Mouse (Mus musculus): ENCODE measurements around the gene Dctd. TPM values are rescaled to one million over a fixed set of nuclear protein-coding genes. Genes with fewer than 3 reads are reported as not detected.

The Dctd gene
- polyA plus RNA-seq (2012; rRNA removed) = 2.0 and 2.7 TPM in 2 replicates

- Histone ChIP-seq H3K36me3 (ENCODE audit: control insufficient read depth, insufficient read depth, low read length) (no peaks in the 10 kb centered on the region), H3K27me3 (ENCODE audit: control insufficient read depth, insufficient read depth, low read length) (no peaks in the 10 kb centered on the region), H3K4me1 (ENCODE audit: control insufficient read depth, insufficient read depth, low read length) (peaks cover 12% of the 10 kb centered on the region), H3K27ac (ENCODE audit: control insufficient read depth, insufficient read depth, low read depth, low read length) (no peak within 1 kb of the TSS), H3K4me3 (ENCODE audit: control insufficient read depth, low read depth, low read length) (no peak within 1 kb of the TSS)
- TF ChIP-seq CTCF (IDR thresholded peaks at IDR 0.05; ENCODE audit: control insufficient read depth, insufficient read depth, insufficient replicate concordance, low read depth, low read length) = no peak
Measured at GRCm38 (mm10) chr8:48098792-48099191, at the start of gene Dctd. TSS of gene Dctd (plus strand) at chr8:48099092.

- H3K36me3 ChIP-seq (ENCODE audit: control insufficient read depth, insufficient read depth, low read length) = no peaks in the 10 kb centered on the region
- no peak overlapping the region for H3K27ac ChIP-seq (ENCODE audit: control insufficient read depth, insufficient read depth, low read depth, low read length)
- H3K4me1 ChIP-seq (ENCODE audit: control insufficient read depth, insufficient read depth, low read length) = no peaks in the 10 kb centered on the region
- TF ChIP-seq CTCF (IDR thresholded peaks at IDR 0.05; ENCODE audit: control insufficient read depth, insufficient read depth, insufficient replicate concordance, low read depth, low read length) (no peak), POLR2A (IDR thresholded peaks at IDR 0.05; ENCODE audit: control insufficient read depth, low read depth, low read length) (no peak)
- no peak overlapping the region for H3K4me3 ChIP-seq (ENCODE audit: control insufficient read depth, low read depth, low read length)
- no peaks in the 10 kb centered on the region for H3K27me3 ChIP-seq (ENCODE audit: control insufficient read depth, insufficient read depth, low read length)
Measured at GRCm38 (mm10) chr8:48053611-48054010, 45.3 kb upstream of the Dctd start.

GRCm38 (mm10) chr8:48063526-48064072, 35.3 kb upstream of the Dctd start:
- Histone ChIP-seq H3K4me3 (ENCODE audit: control insufficient read depth, low read depth, low read length) (no peak overlapping the region), H3K4me1 (ENCODE audit: control insufficient read depth, insufficient read depth, low read length) (no peaks in the 10 kb centered on the region), H3K36me3 (ENCODE audit: control insufficient read depth, insufficient read depth, low read length) (no peaks in the 10 kb centered on the region), H3K27ac (ENCODE audit: control insufficient read depth, insufficient read depth, low read depth, low read length) (no peak overlapping the region), H3K27me3 (ENCODE audit: control insufficient read depth, insufficient read depth, low read length) (no peaks in the 10 kb centered on the region)
- TF ChIP-seq POLR2A (IDR thresholded peaks at IDR 0.05; ENCODE audit: control insufficient read depth, low read depth, low read length) (no peak), CTCF (IDR thresholded peaks at IDR 0.05; ENCODE audit: control insufficient read depth, insufficient read depth, insufficient replicate concordance, low read depth, low read length) (no peak)

- H3K27ac ChIP-seq (ENCODE audit: control insufficient read depth, insufficient read depth, low read depth, low read length) = no peak overlapping the region
- no peaks in the 10 kb centered on the region for H3K4me1 ChIP-seq (ENCODE audit: control insufficient read depth, insufficient read depth, low read length)
- H3K4me3 ChIP-seq (ENCODE audit: control insufficient read depth, low read depth, low read length) = no peak overlapping the region
- no peaks in the 10 kb centered on the region for H3K36me3 ChIP-seq (ENCODE audit: control insufficient read depth, insufficient read depth, low read length)
- TF ChIP-seq POLR2A (IDR thresholded peaks at IDR 0.05; ENCODE audit: control insufficient read depth, low read depth, low read length) (no peak), CTCF (IDR thresholded peaks at IDR 0.05; ENCODE audit: control insufficient read depth, insufficient read depth, insufficient replicate concordance, low read depth, low read length) (no peak)
- H3K27me3 ChIP-seq (ENCODE audit: control insufficient read depth, insufficient read depth, low read length) = no peaks in the 10 kb centered on the region
Measured at GRCm38 (mm10) chr8:48074149-48074548, 24.7 kb upstream of the Dctd start.

- peaks cover 2% of the 10 kb centered on the region; the same call in 1 of the 2 replicates for H3K4me1 ChIP-seq (ENCODE audit: control insufficient read depth, insufficient read depth, low read length)
- H3K36me3 ChIP-seq (ENCODE audit: control insufficient read depth, insufficient read depth, low read length) = no peaks in the 10 kb centered on the region
- no peak overlapping the region for H3K27ac ChIP-seq (ENCODE audit: control insufficient read depth, insufficient read depth, low read depth, low read length)
- TF ChIP-seq POLR2A (IDR thresholded peaks at IDR 0.05; ENCODE audit: control insufficient read depth, low read depth, low read length) (no peak), CTCF (IDR thresholded peaks at IDR 0.05; ENCODE audit: control insufficient read depth, insufficient read depth, insufficient replicate concordance, low read depth, low read length) (no peak)
- H3K4me3 ChIP-seq (ENCODE audit: control insufficient read depth, low read depth, low read length) = no peak overlapping the region
- H3K27me3 ChIP-seq (ENCODE audit: control insufficient read depth, insufficient read depth, low read length) = no peaks in the 10 kb centered on the region
Measured at GRCm38 (mm10) chr8:48082343-48082742, 16.5 kb upstream of the Dctd start.

GRCm38 (mm10) chr8:48090661-48091060, 8.2 kb upstream of the Dctd start:
- TF ChIP-seq CTCF (IDR thresholded peaks at IDR 0.05; ENCODE audit: control insufficient read depth, insufficient read depth, insufficient replicate concordance, low read depth, low read length) = no peak
- no peaks in the 10 kb centered on the region for H3K4me1 ChIP-seq (ENCODE audit: control insufficient read depth, insufficient read depth, low read length)
- no peak overlapping the region for H3K4me3 ChIP-seq (ENCODE audit: control insufficient read depth, low read depth, low read length)
- H3K27ac ChIP-seq (ENCODE audit: control insufficient read depth, insufficient read depth, low read depth, low read length) = no peak overlapping the region
- no peaks in the 10 kb centered on the region for H3K27me3 ChIP-seq (ENCODE audit: control insufficient read depth, insufficient read depth, low read length)
- H3K36me3 ChIP-seq (ENCODE audit: control insufficient read depth, insufficient read depth, low read length) = no peaks in the 10 kb centered on the region

- Histone ChIP-seq H3K27me3 (ENCODE audit: control insufficient read depth, insufficient read depth, low read length) (no peaks in the 10 kb centered on the region), H3K27ac (ENCODE audit: control insufficient read depth, insufficient read depth, low read depth, low read length) (no peak overlapping the region)
- TF ChIP-seq POLR2A (IDR thresholded peaks at IDR 0.05; ENCODE audit: control insufficient read depth, low read depth, low read length) (no peak), CTCF (IDR thresholded peaks at IDR 0.05; ENCODE audit: control insufficient read depth, insufficient read depth, insufficient replicate concordance, low read depth, low read length) (no peak)
Measured at GRCm38 (mm10) chr8:48095378-48095777, 3.5 kb upstream of the Dctd start.

More at GRCm38 (mm10) chr8:48095378-48095777, 3.5 kb upstream of the Dctd start:
- H3K4me1 ChIP-seq (ENCODE audit: control insufficient read depth, insufficient read depth, low read length) = peaks cover 12% of the 10 kb centered on the region
- no peaks in the 10 kb centered on the region for H3K36me3 ChIP-seq (ENCODE audit: control insufficient read depth, insufficient read depth, low read length)
- no peak overlapping the region for H3K4me3 ChIP-seq (ENCODE audit: control insufficient read depth, low read depth, low read length)
